Mouse (Mus musculus): ENCODE data around the gene 2610301B20Rik.

DNA sequence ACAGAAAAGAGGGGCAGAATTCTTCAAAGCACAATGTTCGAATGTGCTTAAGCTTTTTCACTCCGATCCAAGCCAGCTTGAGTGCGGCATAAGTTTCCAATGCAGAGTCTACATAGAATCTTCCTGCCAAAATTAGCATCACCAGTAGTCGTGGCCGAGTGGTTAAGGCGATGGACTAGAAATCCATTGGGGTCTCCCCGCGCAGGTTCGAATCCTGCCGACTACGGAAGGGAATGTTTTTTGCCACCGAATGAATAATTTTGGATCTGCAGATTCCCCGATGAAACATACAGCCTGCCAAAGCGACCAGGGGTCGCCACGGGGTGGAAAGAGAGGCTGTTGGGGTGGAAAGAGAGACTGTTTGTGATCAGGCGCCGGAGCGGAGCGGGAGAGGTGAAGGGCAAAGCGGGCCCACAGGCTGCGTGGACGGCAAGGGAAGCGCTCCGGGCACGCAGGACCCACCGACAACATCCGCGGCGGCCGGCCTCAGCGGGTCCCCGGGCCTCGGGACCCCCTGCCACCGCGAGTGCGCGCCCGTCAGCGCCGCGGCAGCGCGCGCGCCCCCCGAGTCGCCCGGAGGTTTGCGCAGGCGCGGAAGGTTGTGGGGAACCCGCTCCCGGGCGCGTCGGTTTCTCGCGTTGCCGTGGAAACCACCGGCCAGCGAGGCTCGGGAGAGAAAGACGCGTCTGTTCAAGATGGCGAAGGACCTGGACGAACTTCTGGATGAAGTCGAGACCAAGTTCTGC, at the start of gene 2610301B20Rik:
- TF ChIP-seq CTCF (conservative IDR thresholded peaks at IDR 0.05; ENCODE audit: low read length): no peak
- TF ChIP-seq POU5F1 (IDR thresholded peaks at IDR 0.05; ENCODE audit: borderline replicate concordance, low read length): no peak
